Mouse (Mus musculus): Measurements from ENCODE around the gene Kcnk4. TPM values are rescaled to one million over a fixed set of nuclear protein-coding genes. Genes with fewer than 3 reads are reported as not detected.

Gene Kcnk4
- polyA plus RNA-seq, 1 experiment = 0.12 TPM

- H3K27me3 ChIP-seq (ENCODE audit: control insufficient read depth, insufficient read depth, insufficient read length) = no peaks in the 10 kb centered on the region
- H3ac ChIP-seq (ENCODE audit: control insufficient read depth, insufficient read length) = peak overlapping the region; percentile 78
- H3K4me3 ChIP-seq = peak overlapping the region; percentile 56
- TF ChIP-seq USF1 (IDR thresholded peaks at IDR 0.05; ENCODE audit: low read depth) (no peak), MYOD1 (IDR thresholded peaks at IDR 0.05; ENCODE audit: control insufficient read depth in 1 of 3, insufficient read length in 2 of 3, low read depth in 2 of 3) (no peak), MAX (IDR thresholded peaks at IDR 0.05; ENCODE audit: low read depth) (no peak), REST (IDR thresholded peaks at IDR 0.05; ENCODE audit: insufficient read depth, insufficient read length) (no peak)
- peaks cover 23% of the 10 kb centered on the region for H3K79me2 ChIP-seq (ENCODE audit: control insufficient read depth, insufficient read depth)
- no peaks in the 10 kb centered on the region for H3K36me3 ChIP-seq (ENCODE audit: control insufficient read depth, insufficient read depth)
- H3K4me2 ChIP-seq (ENCODE audit: low read depth) = peak overlapping the region; percentile 88
These were observed 14.2 kb downstream of the Kcnk4 start for GRCm38 (mm10) chr19:6919876-6920740.

- H3ac ChIP-seq (ENCODE audit: control insufficient read depth, insufficient read length) = no peak overlapping the region
These were observed 14.9 kb downstream of the Kcnk4 start for GRCm38 (mm10) chr19:6919431-6919830.

GRCm38 (mm10) chr19:6918321-6918720, 16.0 kb downstream of the Kcnk4 start:
- TF ChIP-seq E2F4 (IDR thresholded peaks at IDR 0.05; ENCODE audit: insufficient read depth) = no peak
- no peak for TF ChIP-seq TCF3 (IDR thresholded peaks at IDR 0.05; ENCODE audit: insufficient read length, low read depth)
- TF ChIP-seq USF1 (IDR thresholded peaks at IDR 0.05; ENCODE audit: low read depth) = no peak
- TF ChIP-seq CEBPB (IDR thresholded peaks at IDR 0.05; ENCODE audit: insufficient read depth, poor library complexity, severe bottlenecking) = no peak
- TF ChIP-seq POLR2AphosphoS2 (IDR thresholded peaks at IDR 0.05; ENCODE audit: insufficient read length, low read depth) = no peak
- TF ChIP-seq SRF (IDR thresholded peaks at IDR 0.05; ENCODE audit: control insufficient read depth, insufficient read length, low read depth) = no peak
- no peak for TF ChIP-seq MAX (IDR thresholded peaks at IDR 0.05; ENCODE audit: low read depth)
- TF ChIP-seq MYOD1 (IDR thresholded peaks at IDR 0.05; ENCODE audit: control insufficient read depth in 1 of 3, insufficient read length in 2 of 3, low read depth in 2 of 3) = no peak
- no peak for TF ChIP-seq POLR2A (IDR thresholded peaks at IDR 0.05; ENCODE audit: insufficient read length, low read depth)
- no peak for TF ChIP-seq MYOG (IDR thresholded peaks at IDR 0.05; ENCODE audit: control insufficient read depth in 1 of 3, insufficient read depth in 1 of 3, insufficient read length in 2 of 3, low read depth in 2 of 3)
- TF ChIP-seq TCF12 (IDR thresholded peaks at IDR 0.05; ENCODE audit: insufficient read depth, poor library complexity, severe bottlenecking) = no peak
- no peak for TF ChIP-seq REST (IDR thresholded peaks at IDR 0.05; ENCODE audit: insufficient read depth, insufficient read length)
- Histone ChIP-seq H3K4me3 (no peak overlapping the region), H3K79me2 (ENCODE audit: control insufficient read depth, insufficient read depth) (peaks cover 23% of the 10 kb centered on the region), H3ac (ENCODE audit: control insufficient read depth, insufficient read length) (no peak overlapping the region), H3K27me3 (ENCODE audit: control insufficient read depth, insufficient read depth, insufficient read length) (no peaks in the 10 kb centered on the region), H3K4me2 (ENCODE audit: low read depth) (no peak overlapping the region), H3K36me3 (ENCODE audit: control insufficient read depth, insufficient read depth) (peaks cover 3% of the 10 kb centered on the region)

More at GRCm38 (mm10) chr19:6919431-6919830, 14.9 kb downstream of the Kcnk4 start:
- Histone ChIP-seq H3K36me3 (ENCODE audit: control insufficient read depth, insufficient read depth) (no peaks in the 10 kb centered on the region), H3K79me2 (ENCODE audit: control insufficient read depth, insufficient read depth) (peaks cover 23% of the 10 kb centered on the region), H3K4me2 (ENCODE audit: low read depth) (peak overlapping the region; percentile 88), H3K4me3 (peak overlapping the region; percentile 56), H3K27me3 (ENCODE audit: control insufficient read depth, insufficient read depth, insufficient read length) (no peaks in the 10 kb centered on the region)
- TF ChIP-seq TCF3 (IDR thresholded peaks at IDR 0.05; ENCODE audit: insufficient read length, low read depth) (no peak), TCF12 (IDR thresholded peaks at IDR 0.05; ENCODE audit: insufficient read depth, poor library complexity, severe bottlenecking) (no peak), MAX (IDR thresholded peaks at IDR 0.05; ENCODE audit: low read depth) (no peak), CEBPB (IDR thresholded peaks at IDR 0.05; ENCODE audit: insufficient read depth, poor library complexity, severe bottlenecking) (no peak), MYOG (IDR thresholded peaks at IDR 0.05; ENCODE audit: control insufficient read depth in 1 of 3, insufficient read depth in 1 of 3, insufficient read length in 2 of 3, low read depth in 2 of 3) (no peak), POLR2A (IDR thresholded peaks at IDR 0.05; ENCODE audit: insufficient read length, low read depth) (no peak), POLR2AphosphoS2 (IDR thresholded peaks at IDR 0.05; ENCODE audit: insufficient read length, low read depth) (no peak), REST (IDR thresholded peaks at IDR 0.05; ENCODE audit: insufficient read depth, insufficient read length) (no peak), MYOD1 (IDR thresholded peaks at IDR 0.05; ENCODE audit: control insufficient read depth in 1 of 3, insufficient read length in 2 of 3, low read depth in 2 of 3) (no peak), E2F4 (IDR thresholded peaks at IDR 0.05; ENCODE audit: insufficient read depth) (no peak), USF1 (IDR thresholded peaks at IDR 0.05; ENCODE audit: low read depth) (no peak), SRF (IDR thresholded peaks at IDR 0.05; ENCODE audit: control insufficient read depth, insufficient read length, low read depth) (no peak)

- Histone ChIP-seq H3K79me2 (ENCODE audit: control insufficient read depth, insufficient read depth) (peaks cover 23% of the 10 kb centered on the region), H3K4me2 (ENCODE audit: low read depth) (no peak overlapping the region), H3K36me3 (ENCODE audit: control insufficient read depth, insufficient read depth) (peaks cover 11% of the 10 kb centered on the region), H3ac (ENCODE audit: control insufficient read depth, insufficient read length) (no peak overlapping the region), H3K4me3 (no peak overlapping the region), H3K27me3 (ENCODE audit: control insufficient read depth, insufficient read depth, insufficient read length) (no peaks in the 10 kb centered on the region)
- TF ChIP-seq TCF12 (IDR thresholded peaks at IDR 0.05; ENCODE audit: insufficient read depth, poor library complexity, severe bottlenecking) = no peak
- TF ChIP-seq POLR2A (IDR thresholded peaks at IDR 0.05; ENCODE audit: insufficient read length, low read depth) = no peak
- TF ChIP-seq E2F4 (IDR thresholded peaks at IDR 0.05; ENCODE audit: insufficient read depth) = no peak
- no peak for TF ChIP-seq REST (IDR thresholded peaks at IDR 0.05; ENCODE audit: insufficient read depth, insufficient read length)
- no peak for TF ChIP-seq POLR2AphosphoS2 (IDR thresholded peaks at IDR 0.05; ENCODE audit: insufficient read length, low read depth)
- no peak for TF ChIP-seq MYOD1 (IDR thresholded peaks at IDR 0.05; ENCODE audit: control insufficient read depth in 1 of 3, insufficient read length in 2 of 3, low read depth in 2 of 3)
- no peak for TF ChIP-seq TCF3 (IDR thresholded peaks at IDR 0.05; ENCODE audit: insufficient read length, low read depth)
- no peak for TF ChIP-seq CEBPB (IDR thresholded peaks at IDR 0.05; ENCODE audit: insufficient read depth, poor library complexity, severe bottlenecking)
- TF ChIP-seq USF1 (IDR thresholded peaks at IDR 0.05; ENCODE audit: low read depth) = no peak
- TF ChIP-seq MYOG (IDR thresholded peaks at IDR 0.05; ENCODE audit: control insufficient read depth in 1 of 3, insufficient read depth in 1 of 3, insufficient read length in 2 of 3, low read depth in 2 of 3) = no peak
- TF ChIP-seq MAX (IDR thresholded peaks at IDR 0.05; ENCODE audit: low read depth) = no peak
- TF ChIP-seq SRF (IDR thresholded peaks at IDR 0.05; ENCODE audit: control insufficient read depth, insufficient read length, low read depth) = no peak
These were observed 17.8 kb downstream of the Kcnk4 start for GRCm38 (mm10) chr19:6916496-6916895.

All from myocyte (in vitro differentiated cells).